Mouse (Mus musculus): ENCODE measurements around the gene Plvap.

GRCm38 (mm10) chr8:71464513-71465500 is 46.7 kb downstream of the Plvap start, which contains the start of gene Mrpl34:
- TF ChIP-seq CTCF (IDR thresholded peaks at IDR 0.05) = peak; percentile 99
- TF ChIP-seq EP300 (IDR thresholded peaks at IDR 0.05) = peak; percentile 33; the same call in 1 of the 2 replicates

Measured in lung, postnatal 0 days (tissue).